Mouse (Mus musculus) heart, adult 2 months (tissue): ENCODE measurements around the gene Gm14295.
"Not testable (repeated sequence)": the region's sequence is repeated elsewhere in the genome, so short reads cannot be mapped to it uniquely, and the experiment has no call there.

Experiments
- CTCF ChIP-seq: fragments of 200-600 bp; IDR thresholded peaks from 2 replicates; pipeline ENCODE4 v1.8.1; 2022; ENCODE audit warnings: antibody characterized with exemption, mild to moderate bottlenecking, moderate library complexity
- POLR2A ChIP-seq: fragments of 200-500 bp; IDR thresholded peaks from 2 replicates; pipeline ENCODE4 v1.6.1; 2011; ENCODE audit warnings: mild to moderate bottlenecking, low read depth, low read length, control low read depth; ENCODE audit not compliant: insufficient read depth

GRCm38 (mm10) chr2:176798312-176798711 is at the start of gene Gm14295:
- not testable (repeated sequence) for TF ChIP-seq CTCF, POLR2A
